Mouse (Mus musculus): ENCODE measurements around the gene Cela2a.

DNA sequence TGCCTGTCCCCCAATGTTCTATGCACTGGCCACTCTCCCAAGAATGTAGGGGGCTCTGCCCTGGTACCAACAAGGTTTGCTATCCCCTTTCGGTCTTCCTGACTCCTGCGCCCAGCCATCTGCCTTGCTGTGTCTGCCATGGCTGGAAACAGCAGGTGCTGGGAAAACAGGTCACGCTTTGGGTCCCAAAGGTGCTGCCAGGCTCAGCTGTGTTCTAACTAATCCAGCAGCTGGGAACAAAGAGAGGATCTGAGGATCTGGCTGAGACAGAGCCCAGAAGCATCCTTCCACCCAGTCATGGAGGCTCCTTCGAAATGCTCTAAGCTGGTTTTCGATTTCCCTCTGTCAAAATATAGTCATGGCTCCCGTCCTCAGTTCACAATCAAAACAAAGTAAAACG, 9.7 kb downstream of the Cela2a start:
- TF ChIP-seq EP300 (optimal IDR thresholded peaks at IDR 0.05), result no peak
- no peak for TF ChIP-seq CTCF (IDR thresholded peaks at IDR 0.05; ENCODE audit: low read depth)

Measured in stomach, postnatal 0 days (tissue).